Mouse (Mus musculus): ENCODE measurements around the gene Ewsr1.

The Ewsr1 gene

DNA sequence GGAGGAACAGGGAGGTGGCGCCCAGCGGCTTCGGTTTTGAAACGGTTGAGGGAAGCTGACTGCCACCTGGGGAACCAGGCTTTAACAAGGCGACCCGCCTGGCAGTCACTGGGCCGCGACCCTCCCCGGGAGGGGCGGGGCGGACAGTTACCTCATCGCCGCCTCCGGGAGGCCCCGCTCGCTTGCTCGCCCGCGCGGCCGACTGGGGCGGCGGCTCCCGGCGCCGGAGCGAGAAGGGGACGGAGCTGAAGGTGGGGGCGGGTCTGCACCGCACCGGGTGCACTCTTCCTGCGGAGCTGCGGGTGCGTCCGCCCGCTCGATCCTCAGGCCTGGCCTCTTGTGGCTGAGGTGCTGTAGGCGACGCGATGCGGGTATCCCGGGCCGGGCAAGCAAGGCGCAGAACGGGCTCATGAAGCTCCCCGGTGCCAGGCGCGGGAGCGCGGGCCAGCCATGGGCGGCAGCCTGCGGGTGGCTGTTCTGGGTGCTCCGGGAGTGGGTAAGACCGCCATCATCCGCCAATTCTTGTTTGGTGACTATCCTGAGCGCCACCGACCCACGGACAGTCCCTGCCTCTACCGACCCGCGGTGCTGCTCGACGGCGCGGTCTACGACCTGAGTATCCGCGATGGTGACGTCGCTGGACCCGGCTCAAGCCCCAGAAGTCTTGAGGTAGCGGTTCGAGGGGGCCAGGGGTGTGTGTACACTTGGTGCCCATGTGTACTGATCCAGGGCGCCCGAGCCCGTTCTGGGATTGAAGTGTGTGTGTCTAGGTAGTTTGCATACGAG lies 41.0 kb downstream of the Ewsr1 start, which contains the start of gene Rasl10a:
Gene Rasl10a, plus strand, starts transcription at position 273 of the 786 bp plus-strand sequence.
- DNase-seq (ENCODE audit: low read depth, low spot score): no peak

GRCm38 (mm10) chr11:5057541-5057855 lies 41.6 kb downstream of the Ewsr1 start:
- no peak for DNase-seq (ENCODE audit: low read depth, low spot score)

GRCm38 (mm10) chr11:5057064-5057463 lies 42.0 kb downstream of the Ewsr1 start:
- no peak for DNase-seq (ENCODE audit: low read depth, low spot score)

DNA sequence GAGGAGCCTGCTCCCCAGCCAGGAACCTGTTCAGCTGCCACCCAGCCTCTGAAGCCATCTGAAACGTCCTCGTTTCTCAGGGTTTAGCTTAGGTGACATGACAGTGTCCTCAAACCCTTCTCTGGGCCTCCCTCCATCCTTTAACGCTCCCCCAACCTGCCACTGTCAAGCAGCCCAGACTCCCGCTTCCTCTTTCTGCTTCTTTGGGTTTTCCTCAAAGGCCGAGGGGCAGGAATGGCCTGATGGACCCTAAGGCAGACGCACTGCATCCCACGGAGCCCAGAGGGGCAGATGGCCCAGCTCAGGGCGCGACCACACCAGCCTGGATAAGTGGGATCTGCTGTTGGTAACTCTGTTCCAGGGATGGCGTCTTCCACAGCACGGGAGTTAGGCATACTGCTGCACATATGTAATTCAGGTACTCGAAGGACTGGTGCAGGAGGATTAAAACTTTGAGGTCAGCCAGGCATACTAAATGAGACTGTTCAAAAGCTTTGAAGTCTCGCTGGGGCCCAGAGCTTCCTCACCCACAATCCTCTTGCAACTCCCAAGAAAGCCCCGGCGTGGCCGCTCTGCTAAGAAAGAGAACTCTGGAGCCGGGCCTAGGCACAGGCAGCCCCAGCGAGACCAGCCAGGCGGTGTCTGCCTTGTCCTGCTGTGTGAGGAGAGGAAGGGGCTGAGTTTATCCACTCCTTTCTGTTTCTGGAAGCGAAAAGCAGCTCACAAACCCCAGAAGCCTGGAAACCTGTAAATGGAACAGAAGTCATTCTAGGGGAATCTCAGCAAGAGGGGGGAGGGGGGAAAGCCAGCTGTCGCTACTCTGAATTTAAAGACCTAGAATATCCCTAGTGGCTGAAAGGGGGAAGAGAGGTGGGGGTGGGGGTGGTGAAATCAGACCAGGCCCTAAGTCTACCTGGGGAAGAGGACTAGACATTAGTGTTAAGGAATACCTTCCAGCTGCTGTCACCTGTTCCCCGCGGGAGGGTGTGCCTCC lies 42.8 kb downstream of the Ewsr1 start:
- no peak for DNase-seq (ENCODE audit: low read depth, low spot score)

DNA sequence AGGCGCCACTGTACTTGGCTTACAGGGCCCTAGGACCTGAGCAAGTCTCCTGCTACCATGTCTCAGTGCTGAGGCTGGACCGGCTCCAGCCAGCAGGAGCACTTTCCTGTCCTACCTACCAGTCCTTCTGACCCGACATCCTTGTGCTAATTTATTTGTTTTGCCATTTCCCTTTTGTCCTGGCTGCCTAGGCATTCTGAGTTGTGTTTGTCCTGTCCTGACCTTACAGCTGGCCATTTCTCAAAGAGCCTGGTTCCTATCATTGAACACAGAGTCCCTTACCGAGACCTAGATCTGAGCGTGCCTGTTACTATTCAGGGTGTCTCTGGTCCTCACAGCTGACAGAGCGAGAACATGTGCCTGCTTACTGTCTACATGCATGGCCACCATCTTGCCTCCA lies 44.2 kb downstream of the Ewsr1 start:
- no peak for DNase-seq (ENCODE audit: low read depth, low spot score)

- DNase-seq (ENCODE audit: low read depth, low spot score): no peak
These were observed 44.9 kb downstream of the Ewsr1 start for GRCm38 (mm10) chr11:5054151-5054550.

DNA sequence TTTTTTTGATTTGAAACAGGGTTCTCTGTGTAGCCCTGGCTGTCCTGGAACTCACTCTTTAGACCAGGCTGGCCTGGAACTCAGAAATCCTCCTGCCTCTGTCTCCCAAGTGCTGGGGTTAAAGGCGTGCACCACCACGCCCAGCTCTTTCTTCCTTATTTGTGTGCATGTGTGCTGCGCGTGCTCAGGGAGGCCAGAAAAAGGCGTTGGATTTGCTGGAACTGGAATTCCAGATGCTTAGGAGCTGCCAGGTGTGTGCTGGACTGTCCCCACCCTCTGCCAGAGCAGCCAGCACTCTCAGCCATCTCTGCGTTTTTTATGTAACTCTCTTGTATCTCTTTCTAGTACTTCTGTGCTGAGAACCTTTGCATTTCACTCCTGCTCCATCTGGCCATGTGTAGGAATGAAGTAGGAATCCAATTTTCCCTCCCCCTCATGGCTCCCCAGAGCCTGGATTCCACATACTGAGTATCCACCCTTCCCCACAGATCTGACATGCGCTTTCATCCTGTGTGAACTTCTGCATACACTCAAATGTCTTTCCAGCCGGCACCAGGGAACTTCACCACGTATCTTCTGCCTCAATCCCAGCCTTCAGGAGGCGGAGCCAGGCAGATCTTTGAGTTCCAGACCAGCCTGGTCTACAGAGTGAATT lies 46.7 kb downstream of the Ewsr1 start:
- DNase-seq (ENCODE audit: low read depth, low spot score): no peak

DNA sequence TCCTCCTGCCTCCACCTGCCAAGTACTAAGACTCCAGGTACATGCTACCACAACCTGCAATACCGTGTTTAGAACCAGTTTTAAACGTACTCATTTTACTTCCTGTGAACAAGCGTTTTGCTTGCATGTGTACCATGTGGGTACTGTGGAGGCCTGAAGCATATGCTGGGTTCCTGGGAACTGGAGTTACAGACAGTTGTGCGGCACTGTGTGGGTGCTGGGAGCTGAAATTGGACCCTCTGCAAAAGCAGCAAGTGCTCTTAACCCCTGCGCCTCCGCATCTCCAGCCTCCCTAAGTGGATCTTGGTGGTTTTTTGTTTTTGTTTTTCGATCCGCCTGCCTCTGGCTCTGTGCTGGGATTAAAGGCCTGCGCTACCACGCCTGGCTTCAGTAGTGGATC lies 47.4 kb downstream of the Ewsr1 start:
- DNase-seq (ENCODE audit: low read depth, low spot score): no peak

- no peak for DNase-seq (ENCODE audit: low read depth, low spot score)
These were observed 52.6 kb downstream of the Ewsr1 start for GRCm38 (mm10) chr11:5046321-5046926.

DNA sequence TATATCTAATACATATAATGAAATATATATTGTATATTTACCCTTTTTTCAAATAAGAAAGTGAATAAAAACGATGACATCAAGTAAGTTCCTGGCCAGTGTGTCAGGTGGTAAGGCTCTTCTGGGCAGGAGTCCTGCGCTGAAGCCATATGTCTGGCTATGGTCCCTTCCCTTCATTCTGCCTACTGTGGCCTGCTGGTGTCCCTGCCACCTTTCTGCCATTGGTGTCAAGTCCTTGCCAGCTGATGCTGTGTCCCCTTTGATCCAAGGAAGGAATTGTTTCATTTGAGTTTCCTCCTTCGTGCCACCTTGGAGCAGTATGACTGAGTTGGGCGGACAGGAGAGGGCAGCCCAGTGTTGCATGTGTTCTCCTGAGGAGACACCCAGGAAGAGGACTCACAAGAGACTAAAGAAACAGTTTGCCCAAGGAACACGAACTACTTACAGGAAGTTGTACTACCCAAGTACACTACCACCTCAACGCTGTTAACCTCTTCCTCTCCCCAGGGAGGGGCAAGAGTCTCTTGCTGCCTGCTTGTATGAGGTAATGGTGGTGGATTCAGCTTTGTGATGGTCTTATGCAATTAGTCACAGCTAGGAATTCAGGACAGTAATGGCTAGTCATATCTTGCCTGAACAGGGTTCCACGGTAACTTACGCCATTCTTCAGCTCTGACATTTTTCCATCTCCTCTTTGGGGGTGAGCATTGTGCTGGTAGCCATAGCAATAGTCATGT lies 56.3 kb downstream of the Ewsr1 start:
- no peak for DNase-seq (ENCODE audit: low read depth, low spot score)

- DNase-seq (ENCODE audit: low read depth, low spot score): no peak
These were observed 57.8 kb downstream of the Ewsr1 start for GRCm38 (mm10) chr11:5041144-5041780.

GRCm38 (mm10) chr11:5040585-5040984 lies 58.5 kb downstream of the Ewsr1 start:
- DNase-seq (ENCODE audit: low read depth, low spot score): no peak

GRCm38 (mm10) chr11:5037146-5037854 lies 61.8 kb downstream of the Ewsr1 start:
- DNase-seq (ENCODE audit: low read depth, low spot score): no peak

GRCm38 (mm10) chr11:5035421-5035820 lies 63.6 kb downstream of the Ewsr1 start:
- DNase-seq (ENCODE audit: low read depth, low spot score): no peak

GRCm38 (mm10) chr11:5033136-5033535 lies 65.9 kb downstream of the Ewsr1 start:
- no peak for DNase-seq (ENCODE audit: low read depth, low spot score)

GRCm38 (mm10) chr11:5032706-5033105 lies 66.4 kb downstream of the Ewsr1 start:
- DNase-seq (ENCODE audit: low read depth, low spot score): no peak

DNA sequence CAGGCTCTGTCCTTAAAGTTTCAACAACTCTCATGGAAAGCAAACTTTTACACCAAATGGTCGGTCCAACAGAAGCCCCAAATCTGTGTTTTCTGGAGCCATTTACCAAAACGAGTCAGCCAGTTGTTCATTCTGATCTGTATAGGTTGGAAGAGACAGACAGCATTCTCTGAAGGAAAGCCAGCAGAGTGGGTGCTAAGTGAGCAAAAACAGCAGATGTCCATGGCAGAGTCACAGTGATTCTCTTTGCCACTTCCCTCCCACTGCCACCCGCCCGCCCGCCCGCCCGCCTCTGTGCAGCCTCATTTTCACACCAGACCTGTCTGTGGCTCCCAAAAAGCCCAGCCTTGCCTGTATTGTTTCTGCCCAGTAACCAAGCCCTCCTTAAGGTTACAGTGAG lies 70.8 kb downstream of the Ewsr1 start:
- no peak for DNase-seq (ENCODE audit: low read depth, low spot score)

DNA sequence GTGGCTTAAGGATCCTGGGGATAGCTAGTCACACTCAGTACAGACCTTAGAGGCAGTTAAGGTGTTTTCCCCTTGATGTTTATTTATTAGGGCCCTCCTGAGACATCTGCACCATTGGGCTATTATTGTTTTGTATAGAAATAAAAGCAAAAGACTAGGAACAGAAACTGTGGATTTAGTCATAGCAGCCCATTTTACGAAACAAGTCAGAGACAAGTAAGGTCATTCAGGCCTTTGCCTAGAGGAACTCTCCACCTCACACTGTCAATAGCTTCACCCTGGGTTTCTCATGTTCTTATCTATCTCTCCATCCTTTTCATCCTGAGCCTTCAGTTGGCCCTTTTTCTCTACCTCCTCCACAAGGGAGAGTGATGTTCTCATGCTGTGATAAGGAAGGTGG lies 74.0 kb downstream of the Ewsr1 start:
- no peak for DNase-seq (ENCODE audit: low read depth, low spot score)

All from c-Kit-negative CD71-positive TER-119-positive erythroid progenitor cells, embryonic 14.5 days (primary cell).